Mouse (Mus musculus) myocyte (in vitro differentiated cells): ENCODE data around the gene Dnpep. TPM values are rescaled to one million over a fixed set of nuclear protein-coding genes. Genes with fewer than 3 reads are reported as not detected.

Source experiments
- H3K27me3 ChIP-seq: one replicate; pipeline ENCODE4 v1.6.1; 2011; ENCODE audit not compliant: control insufficient read depth, insufficient read depth, insufficient read length
- H3K36me3 ChIP-seq: one replicate; pipeline ENCODE4 v1.6.1; 2011; ENCODE audit not compliant: control insufficient read depth, insufficient read depth
- H3K4me2 ChIP-seq: one replicate; pipeline ENCODE4 v1.6.1; 2011; ENCODE audit warnings: low read depth, control low read depth
- H3K4me3 ChIP-seq: one replicate; pipeline ENCODE4 v1.5.1; 2011; ENCODE audit warnings: mild to moderate bottlenecking, control low read depth, moderate library complexity
- H3K79me2 ChIP-seq: one replicate; pipeline ENCODE4 v1.6.1; 2011; ENCODE audit not compliant: control insufficient read depth, insufficient read depth
- H3ac ChIP-seq: one replicate; pipeline ENCODE4 v1.6.1; 2011; ENCODE audit not compliant: control insufficient read depth, insufficient read length
- CEBPB ChIP-seq: IDR thresholded peaks from 2 replicates; pipeline ENCODE4 v1.6.1; 2011; ENCODE audit warnings: mild to moderate bottlenecking, moderate library complexity; ENCODE audit not compliant: poor library complexity, insufficient read depth, severe bottlenecking
- E2F4 ChIP-seq: IDR thresholded peaks from one replicate; pipeline ENCODE4 v1.6.1; 2011; ENCODE audit warnings: mild to moderate bottlenecking, control low read depth, moderate library complexity; ENCODE audit not compliant: insufficient read depth
- MAX ChIP-seq: IDR thresholded peaks from one replicate; pipeline ENCODE4 v1.6.1; 2011; ENCODE audit warnings: low read depth, mild to moderate bottlenecking, control low read depth
- MYOD1 ChIP-seq, 3 experiments: IDR thresholded peaks; one replicate each; pipeline ENCODE4 v1.6.1; 2011; ENCODE audit warnings: control low read depth in 2 of 3, low read depth in 2 of 3, mild to moderate bottlenecking in 2 of 3, moderate library complexity in 1 of 3; ENCODE audit not compliant: insufficient read length in 2 of 3, control insufficient read depth in 1 of 3
- MYOG ChIP-seq, 3 experiments: IDR thresholded peaks; one replicate each; pipeline ENCODE4 v1.6.1; 2011; ENCODE audit warnings: control low read depth in 2 of 3, low read depth in 2 of 3, mild to moderate bottlenecking in 2 of 3; ENCODE audit not compliant: insufficient read length in 2 of 3, control insufficient read depth in 1 of 3, insufficient read depth in 1 of 3
- POLR2A ChIP-seq: IDR thresholded peaks from one replicate; pipeline ENCODE4 v1.6.1; 2011; ENCODE audit warnings: low read depth, mild to moderate bottlenecking, control low read depth, moderate library complexity; ENCODE audit not compliant: insufficient read length
- POLR2AphosphoS2 ChIP-seq: IDR thresholded peaks from one replicate; pipeline ENCODE4 v1.6.1; 2011; ENCODE audit warnings: low read depth, control low read depth; ENCODE audit not compliant: insufficient read length
- REST ChIP-seq: IDR thresholded peaks from one replicate; pipeline ENCODE4 v1.6.1; 2011; ENCODE audit warnings: mild to moderate bottlenecking, control low read depth, moderate library complexity; ENCODE audit not compliant: insufficient read depth, insufficient read length
- SRF ChIP-seq: IDR thresholded peaks from one replicate; pipeline ENCODE4 v1.6.1; 2011; ENCODE audit warnings: low read depth; ENCODE audit not compliant: control insufficient read depth, insufficient read length
- TCF12 ChIP-seq: IDR thresholded peaks from one replicate; pipeline ENCODE4 v1.6.1; 2011; ENCODE audit warnings: mild to moderate bottlenecking, control low read depth; ENCODE audit not compliant: poor library complexity, insufficient read depth, severe bottlenecking
- TCF3 ChIP-seq: IDR thresholded peaks from one replicate; pipeline ENCODE4 v1.6.1; 2011; ENCODE audit warnings: low read depth, control low read depth; ENCODE audit not compliant: insufficient read length
- USF1 ChIP-seq: IDR thresholded peaks from one replicate; pipeline ENCODE4 v1.6.1; 2011; ENCODE audit warnings: low read depth, mild to moderate bottlenecking, control low read depth, moderate library complexity
- polyA plus RNA-seq: library from polyadenylated mRNA; unstranded; fragments of >200 nt; fragmentation: generic; extraction: Trizol; gene quantifications from one replicate; pipeline ENCODE4 v1.2.1, GENCODE M21; 2012; ENCODE audit warnings: missing spikeins

The Dnpep gene
- polyA plus RNA-seq, 1 experiment: 170 TPM

DNA sequence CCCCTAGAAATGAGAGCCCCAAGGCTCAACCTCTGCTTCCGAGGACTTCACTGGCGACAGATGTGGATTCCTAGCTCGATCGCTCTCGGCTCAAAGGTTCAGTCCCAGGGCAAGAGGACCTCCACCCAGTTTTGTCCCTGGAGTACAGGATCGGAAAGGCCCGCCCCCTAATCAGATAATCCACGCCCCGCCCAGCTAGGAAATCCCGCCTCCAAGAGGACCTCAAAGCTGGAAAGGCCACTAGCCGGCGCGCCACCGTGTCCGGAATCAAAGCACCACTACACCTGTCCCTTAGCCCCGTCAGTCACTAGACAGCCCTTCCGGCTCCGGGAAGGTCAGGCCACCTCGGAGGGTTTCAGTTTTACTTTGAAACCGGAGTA is 939 bp downstream of the Dnpep start:
- H3K79me2 ChIP-seq: no peaks in the 10 kb centered on the region
- H3K4me2 ChIP-seq: peak overlapping the region; percentile 77
- peaks cover 8% of the 10 kb centered on the region for H3K36me3 ChIP-seq
- H3ac ChIP-seq: peak overlapping the region; percentile 17
- no peaks in the 10 kb centered on the region for H3K27me3 ChIP-seq
- peak in 1 of 3 experiments; percentile 29 for TF ChIP-seq MYOG (IDR thresholded peaks at IDR 0.05; ENCODE audit: control insufficient read depth in 1 of 3, insufficient read depth in 1 of 3, insufficient read length in 2 of 3, low read depth in 2 of 3)
- TF ChIP-seq TCF12: no peak
- H3K4me3 ChIP-seq: peak overlapping the region; percentile 84

DNA sequence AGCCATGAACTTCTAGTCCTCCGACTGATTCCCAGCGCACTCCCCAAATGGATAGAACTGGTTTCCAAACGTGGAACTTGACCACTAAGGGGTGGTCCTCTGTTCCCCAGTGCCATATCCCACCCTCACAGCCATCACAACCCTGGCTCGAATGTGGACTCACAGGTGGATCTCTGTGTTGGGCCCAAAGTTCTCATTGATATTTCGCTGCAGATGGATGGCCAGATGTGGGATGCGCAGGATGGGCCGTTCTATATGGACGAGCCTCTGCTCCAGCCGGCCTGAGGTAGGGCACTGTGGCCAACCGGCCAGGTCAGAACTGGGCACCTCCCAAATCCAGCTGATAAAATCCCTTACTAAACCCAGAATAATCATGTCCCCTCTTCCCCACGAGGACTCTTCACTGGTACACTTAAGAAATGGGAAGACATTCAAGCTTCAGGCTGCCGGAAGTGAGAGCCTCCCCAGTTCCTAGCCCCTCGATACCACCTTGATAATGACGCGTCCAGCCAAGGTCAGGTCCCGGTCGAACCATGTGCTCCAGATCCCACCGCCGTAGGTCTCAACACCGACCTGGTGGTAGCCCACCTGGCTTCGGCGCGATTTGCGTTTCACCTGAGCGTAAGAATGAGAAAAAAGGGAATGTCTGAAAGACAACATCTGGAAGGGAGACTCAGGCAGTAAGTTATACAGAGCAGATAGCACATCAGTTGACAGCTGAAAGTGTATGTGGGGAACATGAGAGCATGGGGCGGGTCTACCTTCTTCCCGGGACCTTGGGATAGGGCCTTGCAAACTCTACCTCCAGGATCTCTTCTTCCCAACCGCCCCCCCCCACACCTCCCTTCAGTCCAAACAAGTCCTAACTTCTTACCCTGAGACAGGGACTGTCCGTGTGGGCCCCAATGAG is 2.1 kb downstream of the Dnpep start:
- no peaks in the 10 kb centered on the region for H3K79me2 ChIP-seq
- peak overlapping the region; percentile 77 for H3K4me2 ChIP-seq
- H3ac ChIP-seq: peak overlapping the region; percentile 17
- TF ChIP-seq POLR2A (no peak), POLR2AphosphoS2 (no peak), REST (no peak), TCF12 (no peak), TCF3 (no peak)
- H3K27me3 ChIP-seq: no peaks in the 10 kb centered on the region
- H3K4me3 ChIP-seq: peak overlapping the region; percentile 84
- peaks cover 15% of the 10 kb centered on the region for H3K36me3 ChIP-seq

DNA sequence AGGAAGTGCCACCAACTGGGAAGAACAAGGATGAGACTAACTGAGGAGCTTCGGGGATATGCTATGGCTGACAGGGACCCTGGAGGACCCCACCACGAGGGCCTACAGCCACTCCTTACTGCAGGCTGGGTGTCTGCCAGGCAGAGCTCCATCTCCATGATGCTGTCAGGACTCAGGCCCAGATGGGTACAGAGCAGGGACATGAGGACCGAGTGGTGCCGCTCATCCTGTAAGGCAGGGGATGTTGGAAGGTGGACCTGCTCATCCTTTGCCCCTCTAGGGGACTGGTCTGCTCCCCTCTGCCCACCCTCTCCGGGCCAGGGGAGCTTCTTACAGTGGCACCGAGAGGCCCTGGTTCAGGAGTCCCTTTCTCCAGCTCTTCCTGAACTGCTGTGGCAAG is 2.8 kb downstream of the Dnpep start:
- Histone ChIP-seq H3K4me3 (no peak overlapping the region), H3K36me3 (peaks cover 20% of the 10 kb centered on the region), H3K27me3 (no peaks in the 10 kb centered on the region), H3K79me2 (no peaks in the 10 kb centered on the region), H3K4me2 (no peak overlapping the region), H3ac (no peak overlapping the region)
- TF ChIP-seq E2F4 (no peak), MYOD1 (IDR thresholded peaks at IDR 0.05; ENCODE audit: control insufficient read depth in 1 of 3, insufficient read length in 2 of 3, low read depth in 2 of 3) (no peak), REST (no peak)

DNA sequence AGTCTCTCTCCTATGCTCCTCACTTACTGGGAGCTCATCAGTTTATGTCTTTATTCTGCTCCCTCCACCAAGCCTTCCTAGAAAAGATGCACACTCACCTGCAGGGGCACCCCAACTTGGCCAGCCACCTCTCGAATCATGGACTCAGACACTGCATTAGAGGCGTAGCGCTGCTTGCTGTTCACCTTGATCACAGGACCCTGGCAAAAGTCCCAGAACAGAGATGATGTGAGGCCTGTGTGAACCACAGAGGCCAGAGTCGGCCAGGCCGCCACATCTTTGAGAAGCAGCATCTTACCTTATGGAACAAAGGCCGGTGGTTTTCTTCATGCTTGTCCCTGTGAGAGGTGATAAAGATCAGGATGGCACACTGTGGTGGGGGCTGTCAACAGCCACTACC is 6.1 kb downstream of the Dnpep start:
- Histone ChIP-seq H3ac (no peak overlapping the region), H3K79me2 (no peaks in the 10 kb centered on the region), H3K27me3 (no peaks in the 10 kb centered on the region), H3K4me3 (no peak overlapping the region), H3K4me2 (no peak overlapping the region), H3K36me3 (peaks cover 23% of the 10 kb centered on the region)
- TF ChIP-seq SRF (no peak), MYOG (IDR thresholded peaks at IDR 0.05; ENCODE audit: control insufficient read depth in 1 of 3, insufficient read depth in 1 of 3, insufficient read length in 2 of 3, low read depth in 2 of 3) (no peak), USF1 (no peak), CEBPB (no peak)

DNA sequence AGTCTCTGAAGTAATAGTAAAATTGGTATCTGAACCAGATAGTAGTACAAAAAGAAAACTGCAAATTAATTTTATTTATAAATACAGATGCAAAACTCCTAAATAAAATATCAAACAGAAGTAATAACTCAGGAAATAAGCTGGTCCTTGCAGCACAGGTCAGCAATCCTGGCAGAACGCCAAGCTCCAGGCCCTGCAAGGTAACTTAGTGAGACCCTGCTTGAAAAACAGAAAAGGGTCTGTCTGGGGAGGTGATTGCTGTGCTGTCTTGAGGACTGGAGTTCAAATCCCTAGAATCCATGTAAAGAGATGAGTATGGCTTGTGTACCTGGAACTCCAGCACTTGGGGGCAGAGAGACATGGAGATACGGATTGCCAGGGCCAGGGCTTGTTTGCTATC is 13.1 kb downstream of the Dnpep start:
- Histone ChIP-seq H3K4me3 (no peak overlapping the region), H3K4me2 (no peak overlapping the region), H3ac (no peak overlapping the region), H3K79me2 (no peaks in the 10 kb centered on the region), H3K27me3 (no peaks in the 10 kb centered on the region), H3K36me3 (peaks cover 3% of the 10 kb centered on the region)
- TF ChIP-seq MAX (no peak), POLR2AphosphoS2 (no peak), MYOG (IDR thresholded peaks at IDR 0.05; ENCODE audit: control insufficient read depth in 1 of 3, insufficient read depth in 1 of 3, insufficient read length in 2 of 3, low read depth in 2 of 3) (no peak), USF1 (no peak), TCF12 (no peak), SRF (no peak)

DNA sequence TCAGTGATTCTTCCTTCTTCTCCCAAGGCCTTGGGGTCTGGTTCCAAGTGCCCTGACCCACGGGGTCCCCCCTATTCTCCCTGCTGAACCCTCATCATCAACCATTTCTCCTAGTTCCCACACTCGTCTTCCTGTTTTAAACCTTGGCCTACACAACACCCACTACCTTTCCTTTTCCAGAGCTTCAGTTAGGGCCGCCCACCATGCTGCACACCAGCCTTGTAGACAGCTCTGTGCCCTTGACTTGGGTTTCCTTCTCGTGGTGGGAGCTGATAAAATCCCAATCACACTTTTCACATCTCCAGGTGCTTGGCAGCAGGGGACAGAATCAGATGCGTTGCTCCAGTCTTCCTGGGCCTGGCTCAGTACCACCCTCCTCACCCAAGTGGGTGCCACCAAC is 23.5 kb downstream of the Dnpep start:
- H3K4me3 ChIP-seq: no peak overlapping the region
- TF ChIP-seq MYOG (IDR thresholded peaks at IDR 0.05; ENCODE audit: control insufficient read depth in 1 of 3, insufficient read depth in 1 of 3, insufficient read length in 2 of 3, low read depth in 2 of 3) (no peak), TCF3 (no peak), REST (no peak), MYOD1 (IDR thresholded peaks at IDR 0.05; ENCODE audit: control insufficient read depth in 1 of 3, insufficient read length in 2 of 3, low read depth in 2 of 3) (no peak), SRF (no peak), CEBPB (no peak), USF1 (no peak)

More for the DNA sequence above, 23.5 kb downstream of the Dnpep start:
- Histone ChIP-seq H3ac (no peak overlapping the region), H3K27me3 (no peaks in the 10 kb centered on the region), H3K36me3 (no peaks in the 10 kb centered on the region), H3K4me2 (no peak overlapping the region), H3K79me2 (no peaks in the 10 kb centered on the region)
